Mouse (Mus musculus) naive thymus-derived CD4-positive, alpha-beta T cell, adult 5 months (primary cell): Measurements from ENCODE around the gene Trap1. TPM values are rescaled to one million over a fixed set of nuclear protein-coding genes. Genes with fewer than 3 reads are reported as not detected.

ENCODE experiments used
- polyA plus RNA-seq: library from polyadenylated mRNA; unstranded; fragments of 100-300 nt; shearing (Covaris generic); gene quantifications from one replicate; pipeline ENCODE4 v1.2.1, GENCODE M21; 2017

Gene Trap1
- 63.1 TPM for polyA plus RNA-seq

GRCm38 (mm10) chr16:4077384-4078061, at the start of gene Trap1:
Trap1 (minus strand) TSS chr16:4077827.

GRCm38 (mm10) chr16:4036807-4037206, 40.8 kb downstream of the Trap1 start, which contains the start of gene Dnase1:
Dnase1 (plus strand) TSS chr16:4036942.

GRCm38 (mm10) chr16:4003489-4004398, 73.9 kb downstream of the Trap1 start, which contains the start of gene Slx4:
Slx4 (minus strand) TSS chr16:4003770.

Other genes starting within 250 kb of the Trap1 start
- gene Olfr15, start 246.9 kb downstream of the Trap1 start, polyA plus RNA-seq = 0.19 TPM
- gene Zfp174, start 230.6 kb downstream of the Trap1 start, polyA plus RNA-seq = 0.50 TPM
- gene Naa60, start 205.5 kb downstream of the Trap1 start, polyA plus RNA-seq = 87.3 TPM
- gene Zfp597, start 193.3 kb downstream of the Trap1 start, polyA plus RNA-seq = 10.5 TPM
- not detected for gene Gm20695, start 193.2 kb downstream of the Trap1 start, polyA plus RNA-seq
- 6.5 TPM for gene 1700037C18Rik, start 169.1 kb downstream of the Trap1 start, polyA plus RNA-seq
- gene Cluap1, start 169.0 kb downstream of the Trap1 start, polyA plus RNA-seq = 9.6 TPM
- 55.6 TPM for gene Nlrc3, start 101.2 kb downstream of the Trap1 start, polyA plus RNA-seq
- gene Slx4, start 74.1 kb downstream of the Trap1 start, polyA plus RNA-seq = 36.7 TPM
- 8.9 TPM for gene Dnase1, start 40.9 kb downstream of the Trap1 start, polyA plus RNA-seq
- gene Crebbp, start 136.2 kb upstream of the Trap1 start, polyA plus RNA-seq = 43.8 TPM